Mouse (Mus musculus) urinary bladder, postnatal 14 days (tissue): ENCODE results near the gene Nol3.
A peak's percentile ranks its signal among the peaks of the same experiment; 100 is the strongest.

ENCODE experiments used
- DNase-seq: peaks from one replicate; pipeline ENCODE4 v3.0.0; 2021; ENCODE audit warnings: low spot score

Nol3 gene

GRCm38 (mm10) chr8:105263244-105263912 lies 12.6 kb upstream of the Nol3 start:
- DNase-seq, result no peak

GRCm38 (mm10) chr8:105264024-105264982 lies 11.6 kb upstream of the Nol3 start, which contains the start of the genes Tradd and Fbxl8:
Gene Tradd, minus strand, starts transcription at chr8:105264609.
Gene Fbxl8, plus strand, starts transcription at chr8:105264648.
- peak; percentile 83 for DNase-seq

GRCm38 (mm10) chr8:105265128-105265527 lies 10.8 kb upstream of the Nol3 start:
- DNase-seq, result no peak

GRCm38 (mm10) chr8:105266775-105267174 lies 9.2 kb upstream of the Nol3 start:
- DNase-seq, result no peak

GRCm38 (mm10) chr8:105268342-105269074 lies 7.4 kb upstream of the Nol3 start:
- DNase-seq, result no peak

GRCm38 (mm10) chr8:105269075-105269458 lies 6.9 kb upstream of the Nol3 start:
- no peak for DNase-seq

GRCm38 (mm10) chr8:105269461-105269947 lies 6.4 kb upstream of the Nol3 start, which contains the start of gene Hsf4:
Gene Hsf4, plus strand, starts transcription at chr8:105269801.
- peak; percentile 76 for DNase-seq

- DNase-seq, result no peak
Measured at GRCm38 (mm10) chr8:105270101-105270915, 5.6 kb upstream of the Nol3 start.

- no peak for DNase-seq
Measured at GRCm38 (mm10) chr8:105270916-105271186, 5.1 kb upstream of the Nol3 start.

- DNase-seq, result no peak
Measured at GRCm38 (mm10) chr8:105275387-105275786, 553 bp upstream of the Nol3 start.

- DNase-seq, result peak; percentile 58
Measured at GRCm38 (mm10) chr8:105276292-105277120, 566 bp downstream of the Nol3 start.

- peak; percentile 81 for DNase-seq
Measured at GRCm38 (mm10) chr8:105278911-105279334, 3.0 kb downstream of the Nol3 start.

GRCm38 (mm10) chr8:105280567-105280966 lies 4.6 kb downstream of the Nol3 start:
- DNase-seq, result no peak

GRCm38 (mm10) chr8:105281821-105282220 lies 5.9 kb downstream of the Nol3 start:
- no peak for DNase-seq

- DNase-seq, result no peak
Measured at GRCm38 (mm10) chr8:105282239-105282638, 6.3 kb downstream of the Nol3 start.

GRCm38 (mm10) chr8:105283074-105283473 lies 7.1 kb downstream of the Nol3 start:
- DNase-seq, result peak; percentile 58

GRCm38 (mm10) chr8:105285514-105285913 lies 9.6 kb downstream of the Nol3 start:
- DNase-seq, result no peak

- no peak for DNase-seq
Measured at GRCm38 (mm10) chr8:105286907-105287306, 11.0 kb downstream of the Nol3 start.

- no peak for DNase-seq
Measured at GRCm38 (mm10) chr8:105288231-105288630, 12.3 kb downstream of the Nol3 start.

- peak; percentile 93 for DNase-seq
Measured at GRCm38 (mm10) chr8:105288958-105289732, 13.2 kb downstream of the Nol3 start.
